In genomic region chr11:20913042-20913441, GRCm38 (mm10) we compare ENCODE assay signal across 19 mouse cellular contexts.
"Had no signal": no experiment of that assay in that cellular context is flagged by ENCODE, and none has a peak within 500 bp of the region (broad histone marks: within the 10 kb centered on the region; RNA-seq: fewer than 3 reads in every experiment).

No protein-coding gene starts in this region.

- H3K27me3 ChIP-seq: intestine, embryonic 15.5 days; limb, embryonic 12.5 days; limb, embryonic 15.5 days; midbrain, embryonic 12.5 days; midbrain, embryonic 15.5 days; neural tube, embryonic 12.5 days; neural tube, embryonic 15.5 days; stomach, embryonic 15.5 days had no signal

- H3K27ac ChIP-seq: intestine, embryonic 15.5 days; limb, embryonic 12.5 days; limb, embryonic 15.5 days; midbrain, embryonic 12.5 days; midbrain, embryonic 15.5 days; neural tube, embryonic 12.5 days; neural tube, embryonic 15.5 days; stomach, embryonic 15.5 days had no signal

- H3K4me3 ChIP-seq: intestine, embryonic 15.5 days; limb, embryonic 12.5 days; limb, embryonic 15.5 days; midbrain, embryonic 12.5 days; midbrain, embryonic 15.5 days; neural tube, embryonic 12.5 days; neural tube, embryonic 15.5 days; stomach, embryonic 15.5 days had no signal

- ATAC-seq: lung, postnatal 0 days had no signal

- H3K9me3 ChIP-seq: intestine, embryonic 15.5 days; limb, embryonic 12.5 days; limb, embryonic 15.5 days; midbrain, embryonic 12.5 days; midbrain, embryonic 15.5 days; neural tube, embryonic 12.5 days; neural tube, embryonic 15.5 days; stomach, embryonic 15.5 days had no signal

- DNase-seq: kidney, adult 11 months; kidney, adult 8-10 months; kidney, postnatal 14 days; kidney, postnatal 4 days; left cerebral cortex, postnatal 4 days; lung, embryonic 14.5 days; right cerebral cortex, adult 18-20 months; right cerebral cortex, postnatal 14 days; right cerebral cortex, postnatal 4 days; spleen, adult 18-20 months had no signal

- H3K36me3 ChIP-seq: intestine, embryonic 15.5 days; limb, embryonic 12.5 days; limb, embryonic 15.5 days; midbrain, embryonic 12.5 days; midbrain, embryonic 15.5 days; neural tube, embryonic 12.5 days; neural tube, embryonic 15.5 days; stomach, embryonic 15.5 days had no signal

- H3K4me2 ChIP-seq: intestine, embryonic 15.5 days; limb, embryonic 12.5 days; limb, embryonic 15.5 days; lung, embryonic 14.5 days; midbrain, embryonic 12.5 days; midbrain, embryonic 15.5 days; neural tube, embryonic 12.5 days; neural tube, embryonic 15.5 days; stomach, embryonic 15.5 days had no signal

- H3K9ac ChIP-seq: intestine, embryonic 15.5 days; limb, embryonic 12.5 days; limb, embryonic 15.5 days; lung, embryonic 14.5 days; midbrain, embryonic 12.5 days; midbrain, embryonic 15.5 days; neural tube, embryonic 12.5 days; neural tube, embryonic 15.5 days; stomach, embryonic 15.5 days had no signal
